Mouse (Mus musculus) urinary bladder, adult 18-20 months (tissue): Measurements from ENCODE around the gene Rpl22.

Source experiments
- DNase-seq, 2 experiments: peaks; one replicate each; pipeline ENCODE4 v3.0.0; 2022; ENCODE audit warnings: low spot score in 2 of 2, mixed read lengths in 2 of 2

Gene Rpl22

GRCm38 (mm10) chr4:152296874-152297861 lies 28.4 kb upstream of the Rpl22 start, which contains the start of gene Icmt:
TSS of gene Icmt (plus strand) at chr4:152297227.
- peak; percentile 98 to 99 for DNase-seq

- DNase-seq, result no peak
Observed at GRCm38 (mm10) chr4:152298836-152299235, 26.7 kb upstream of the Rpl22 start.

- DNase-seq, result no peak
Observed at GRCm38 (mm10) chr4:152300375-152300774, 25.2 kb upstream of the Rpl22 start.

- DNase-seq, result no peak
Observed at GRCm38 (mm10) chr4:152302012-152302411, 23.5 kb upstream of the Rpl22 start.

GRCm38 (mm10) chr4:152303172-152303571 lies 22.4 kb upstream of the Rpl22 start:
- DNase-seq, result no peak

GRCm38 (mm10) chr4:152304685-152305084 lies 20.9 kb upstream of the Rpl22 start:
- DNase-seq, result no peak

GRCm38 (mm10) chr4:152305991-152306390 lies 19.6 kb upstream of the Rpl22 start:
- no peak for DNase-seq

GRCm38 (mm10) chr4:152307542-152307941 lies 18.0 kb upstream of the Rpl22 start:
- DNase-seq, result no peak

GRCm38 (mm10) chr4:152312186-152312585 lies 13.4 kb upstream of the Rpl22 start:
- no peak for DNase-seq

- DNase-seq, result peak in 1 of 2 experiments; percentile 30
Observed at GRCm38 (mm10) chr4:152313211-152313632, 12.3 kb upstream of the Rpl22 start.

GRCm38 (mm10) chr4:152313934-152314333 lies 11.6 kb upstream of the Rpl22 start:
- DNase-seq, result no peak

- DNase-seq, result no peak
Observed at GRCm38 (mm10) chr4:152315498-152316213, 9.9 kb upstream of the Rpl22 start.

GRCm38 (mm10) chr4:152317631-152318033 lies 7.9 kb upstream of the Rpl22 start:
- DNase-seq, result no peak

GRCm38 (mm10) chr4:152318517-152319234 lies 6.9 kb upstream of the Rpl22 start, which contains the start of gene Rnf207:
TSS of gene Rnf207 (minus strand) at chr4:152318993.
- peak; percentile 22 to 50 for DNase-seq

GRCm38 (mm10) chr4:152321464-152321863 lies 4.1 kb upstream of the Rpl22 start:
- no peak for DNase-seq

- no peak for DNase-seq
Observed at GRCm38 (mm10) chr4:152324641-152325562, 640 bp upstream of the Rpl22 start.

GRCm38 (mm10) chr4:152326543-152326942 lies 1.0 kb downstream of the Rpl22 start:
- DNase-seq, result no peak

GRCm38 (mm10) chr4:152328691-152329090 lies 3.1 kb downstream of the Rpl22 start:
- DNase-seq, result no peak

GRCm38 (mm10) chr4:152332952-152333351 lies 7.4 kb downstream of the Rpl22 start:
- peak; percentile 45 to 66 for DNase-seq

- DNase-seq, result no peak
Observed at GRCm38 (mm10) chr4:152333587-152333986, 8.0 kb downstream of the Rpl22 start.

GRCm38 (mm10) chr4:152337772-152338171 lies 12.2 kb downstream of the Rpl22 start:
- no peak for DNase-seq
